Mouse (Mus musculus): ENCODE data around the gene Ankrd28. TPM values are rescaled to one million over a fixed set of nuclear protein-coding genes. Genes with fewer than 3 reads are reported as not detected.
A peak's percentile ranks its signal among the peaks of the same experiment; 100 is the strongest.

Gene Ankrd28
- total and polyA plus RNA-seq, 2 experiments from 2014 or later, result 6.9 to 29.1 TPM

GRCm38 (mm10) chr14:31655406-31655805, 175.0 kb downstream of the Ankrd28 start:
- Histone ChIP-seq H3K4me1 (ENCODE audit: insufficient read depth) (peaks cover 3% of the 10 kb centered on the region; the same call in 1 of the 2 replicates), H3K9ac (no peak overlapping the region), H3K4me3 (ENCODE audit: low read depth, low read length) (no peak overlapping the region), H3K4me2 (ENCODE audit: low read depth) (no peak overlapping the region), H3K36me3 (ENCODE audit: insufficient read depth) (no peaks in the 10 kb centered on the region), H3K27me3 (ENCODE audit: insufficient read depth, low read length) (no peaks in the 10 kb centered on the region), H3K9me3 (ENCODE audit: low read length) (no peaks in the 10 kb centered on the region), H3K27ac (ENCODE audit: low read depth, low read length) (no peak overlapping the region)
- TF ChIP-seq CTCF (IDR thresholded peaks at IDR 0.05; ENCODE audit: low read depth), result no peak
- no peak for ATAC-seq
- DNase-seq, result no peak
- 77% methylated on average over 14 of the region's 14 CpGs for WGBS

- Histone ChIP-seq H3K9ac (no peak overlapping the region), H3K36me3 (ENCODE audit: insufficient read depth) (no peaks in the 10 kb centered on the region), H3K4me3 (ENCODE audit: low read depth, low read length) (no peak overlapping the region), H3K4me2 (ENCODE audit: low read depth) (no peak overlapping the region), H3K9me3 (ENCODE audit: low read length) (no peaks in the 10 kb centered on the region), H3K27me3 (ENCODE audit: insufficient read depth, low read length) (no peaks in the 10 kb centered on the region), H3K27ac (ENCODE audit: low read depth, low read length) (no peak overlapping the region), H3K4me1 (ENCODE audit: insufficient read depth) (peaks cover 3% of the 10 kb centered on the region; the same call in 1 of the 2 replicates)
- WGBS, result 82% methylated on average over 5 of the region's 5 CpGs
- DNase-seq (no peak), ATAC-seq (no peak)
- TF ChIP-seq CTCF (IDR thresholded peaks at IDR 0.05; ENCODE audit: low read depth), result no peak
Observed at GRCm38 (mm10) chr14:31654816-31655215, 175.6 kb downstream of the Ankrd28 start.

GRCm38 (mm10) chr14:31653101-31653875, 177.2 kb downstream of the Ankrd28 start:
- no peaks in the 10 kb centered on the region for H3K36me3 ChIP-seq (ENCODE audit: insufficient read depth)
- H3K27ac ChIP-seq (ENCODE audit: low read depth, low read length), result no peak overlapping the region
- no peaks in the 10 kb centered on the region for H3K27me3 ChIP-seq (ENCODE audit: insufficient read depth, low read length)
- ATAC-seq, result no peak
- TF ChIP-seq CTCF (IDR thresholded peaks at IDR 0.05; ENCODE audit: low read depth), result no peak
- H3K9me3 ChIP-seq (ENCODE audit: low read length), result no peaks in the 10 kb centered on the region
- no peak overlapping the region for H3K4me2 ChIP-seq (ENCODE audit: low read depth)
- no peak overlapping the region for H3K4me3 ChIP-seq (ENCODE audit: low read depth, low read length)
- H3K4me1 ChIP-seq (ENCODE audit: insufficient read depth), result peaks cover 3% of the 10 kb centered on the region; the same call in 1 of the 2 replicates
- no peak overlapping the region for H3K9ac ChIP-seq
- DNase-seq, result no peak
- 85% methylated on average over 14 of the region's 14 CpGs for WGBS

DNA sequence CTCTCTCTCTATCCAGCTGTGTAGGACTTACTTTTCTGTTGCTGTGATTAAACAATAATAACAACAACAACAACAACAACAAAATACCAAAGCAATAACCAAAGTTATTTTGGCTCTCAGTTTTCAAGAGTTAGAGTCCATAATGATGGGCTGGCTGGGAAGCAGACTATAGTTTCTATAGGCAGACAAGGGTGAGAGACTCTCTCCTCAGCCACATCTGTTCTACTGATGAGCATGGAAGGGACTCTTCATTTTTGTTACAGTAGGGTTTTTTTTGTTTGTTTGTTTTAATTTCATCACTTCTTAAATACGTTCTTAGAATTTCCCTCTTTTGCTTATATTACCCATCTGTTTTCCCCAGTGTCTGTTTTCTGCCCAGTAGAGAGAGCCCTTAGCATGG, 177.8 kb downstream of the Ankrd28 start:
- DNase-seq (no peak), ATAC-seq (no peak)
- H3K4me3 ChIP-seq (ENCODE audit: low read depth, low read length), result no peak overlapping the region
- H3K4me1 ChIP-seq (ENCODE audit: insufficient read depth), result peaks cover 3% of the 10 kb centered on the region; the same call in 1 of the 2 replicates
- no peaks in the 10 kb centered on the region for H3K27me3 ChIP-seq (ENCODE audit: insufficient read depth, low read length)
- H3K27ac ChIP-seq (ENCODE audit: low read depth, low read length), result no peak overlapping the region
- no peak for TF ChIP-seq CTCF (IDR thresholded peaks at IDR 0.05; ENCODE audit: low read depth)
- 83% methylated on average over 1 of the region's 1 CpGs for WGBS
- H3K9ac ChIP-seq, result no peak overlapping the region
- no peaks in the 10 kb centered on the region for H3K9me3 ChIP-seq (ENCODE audit: low read length)
- no peaks in the 10 kb centered on the region for H3K36me3 ChIP-seq (ENCODE audit: insufficient read depth)
- no peak overlapping the region for H3K4me2 ChIP-seq (ENCODE audit: low read depth)

DNA sequence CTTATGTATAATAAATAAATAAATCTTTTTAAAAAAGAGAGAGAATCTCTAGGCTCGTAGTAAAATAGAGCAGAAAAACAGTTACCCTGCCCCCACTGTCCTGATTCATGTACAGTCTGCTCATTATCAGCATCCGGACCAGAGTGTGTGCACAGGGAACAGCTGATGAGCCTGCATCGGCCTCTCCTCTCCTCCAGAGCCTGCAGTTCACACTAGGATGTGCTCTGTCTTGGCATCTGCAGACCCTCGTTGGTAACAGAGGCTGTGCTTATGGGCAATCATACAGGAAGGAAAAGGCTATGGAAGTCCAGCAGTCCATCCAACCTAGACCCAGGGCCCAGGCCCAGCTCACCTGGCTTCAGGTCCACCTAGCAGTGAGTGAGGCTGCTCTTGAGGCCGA, 178.3 kb downstream of the Ankrd28 start:
- no peaks in the 10 kb centered on the region for H3K27me3 ChIP-seq (ENCODE audit: insufficient read depth, low read length)
- H3K4me2 ChIP-seq (ENCODE audit: low read depth), result no peak overlapping the region
- DNase-seq (no peak), ATAC-seq (no peak)
- no peak overlapping the region for H3K9ac ChIP-seq
- H3K4me3 ChIP-seq (ENCODE audit: low read depth, low read length), result no peak overlapping the region
- no peak for TF ChIP-seq CTCF (IDR thresholded peaks at IDR 0.05; ENCODE audit: low read depth)
- H3K4me1 ChIP-seq (ENCODE audit: insufficient read depth), result no peaks in the 10 kb centered on the region
- no peaks in the 10 kb centered on the region for H3K36me3 ChIP-seq (ENCODE audit: insufficient read depth)
- H3K9me3 ChIP-seq (ENCODE audit: low read length), result no peaks in the 10 kb centered on the region
- no peak overlapping the region for H3K27ac ChIP-seq (ENCODE audit: low read depth, low read length)
- WGBS, result 77% methylated on average over 5 of the region's 5 CpGs

- 89% methylated on average over 7 of the region's 7 CpGs for WGBS
- ATAC-seq, result no peak
- H3K4me3 ChIP-seq (ENCODE audit: low read depth, low read length), result no peak overlapping the region
Observed at GRCm38 (mm10) chr14:31651206-31651605, 179.2 kb downstream of the Ankrd28 start.

DNA sequence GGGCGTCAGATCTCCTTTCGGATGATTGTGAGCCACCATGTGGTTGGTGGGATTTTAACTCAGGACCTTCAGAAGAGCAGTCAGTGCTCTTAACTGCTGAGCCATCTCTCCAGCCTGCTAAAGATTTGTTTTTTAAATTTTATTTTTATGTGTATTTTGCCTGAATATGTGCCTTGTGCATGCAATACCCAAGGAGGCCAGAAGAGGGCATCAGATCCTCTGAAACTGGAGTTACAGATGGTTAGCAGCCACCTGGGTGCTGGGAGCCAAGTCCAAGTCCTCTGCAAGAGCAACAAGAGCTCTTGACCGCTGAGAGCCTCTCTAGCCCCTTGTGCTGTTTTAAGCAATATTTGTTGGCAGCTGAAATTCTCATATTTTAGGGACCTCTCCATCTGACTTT, 180.1 kb downstream of the Ankrd28 start:
- ATAC-seq (no peak), DNase-seq (no peak)
- peak; percentile 47 for TF ChIP-seq CTCF (IDR thresholded peaks at IDR 0.05; ENCODE audit: low read depth)
- Histone ChIP-seq H3K9ac (no peak overlapping the region), H3K9me3 (ENCODE audit: low read length) (no peaks in the 10 kb centered on the region), H3K4me3 (ENCODE audit: low read depth, low read length) (no peak overlapping the region), H3K4me2 (ENCODE audit: low read depth) (no peak overlapping the region), H3K36me3 (ENCODE audit: insufficient read depth) (no peaks in the 10 kb centered on the region), H3K27me3 (ENCODE audit: insufficient read depth, low read length) (no peaks in the 10 kb centered on the region), H3K27ac (ENCODE audit: low read depth, low read length) (no peak overlapping the region), H3K4me1 (ENCODE audit: insufficient read depth) (no peaks in the 10 kb centered on the region)
- 97% methylated on average over 3 of the region's 3 CpGs for WGBS

More at GRCm38 (mm10) chr14:31651206-31651605, 179.2 kb downstream of the Ankrd28 start:
- Histone ChIP-seq H3K4me1 (ENCODE audit: insufficient read depth) (no peaks in the 10 kb centered on the region), H3K9ac (no peak overlapping the region), H3K4me2 (ENCODE audit: low read depth) (no peak overlapping the region), H3K9me3 (ENCODE audit: low read length) (no peaks in the 10 kb centered on the region), H3K27ac (ENCODE audit: low read depth, low read length) (no peak overlapping the region), H3K36me3 (ENCODE audit: insufficient read depth) (no peaks in the 10 kb centered on the region), H3K27me3 (ENCODE audit: insufficient read depth, low read length) (no peaks in the 10 kb centered on the region)
- no peak for TF ChIP-seq CTCF (IDR thresholded peaks at IDR 0.05; ENCODE audit: low read depth)
- DNase-seq, result no peak

Other genes starting within 250 kb of the Ankrd28 start
- 0.43 TPM in 1 of 2 replicates, not detected in the other for gene Colq, start 239.3 kb downstream of the Ankrd28 start, total RNA-seq (2014; rRNA removed)
- 0.13 TPM in 1 of 2 replicates, not detected in the other for gene Colq, start 239.3 kb downstream of the Ankrd28 start, polyA plus RNA-seq (2015; fragmentation: Nextera tagmentation; extraction: Ambion mirVana)
- gene Gm49387, start 189.8 kb downstream of the Ankrd28 start, total RNA-seq (2014; rRNA removed), result not detected in 2 replicates
- 0.21 and 1.6 TPM in 2 replicates for gene Gm49387, start 189.8 kb downstream of the Ankrd28 start, polyA plus RNA-seq (2015; fragmentation: Nextera tagmentation; extraction: Ambion mirVana)
- gene Btd, start 189.6 kb downstream of the Ankrd28 start, total RNA-seq (2014; rRNA removed), result 21.2 and 22.7 TPM in 2 replicates
- gene Btd, start 189.6 kb downstream of the Ankrd28 start, polyA plus RNA-seq (2015; fragmentation: Nextera tagmentation; extraction: Ambion mirVana), result 16.4 and 19.5 TPM in 2 replicates
- gene Hacl1, start 189.4 kb downstream of the Ankrd28 start, total RNA-seq (2014; rRNA removed), result 6.4 and 7.7 TPM in 2 replicates
- 6.5 and 7.5 TPM in 2 replicates for gene Hacl1, start 189.4 kb downstream of the Ankrd28 start, polyA plus RNA-seq (2015; fragmentation: Nextera tagmentation; extraction: Ambion mirVana)
- 0.92 and 1.8 TPM in 2 replicates for gene Galnt15, start 198.3 kb upstream of the Ankrd28 start, total RNA-seq (2014; rRNA removed)
- 0.48 and 0.54 TPM in 2 replicates for gene Galnt15, start 198.3 kb upstream of the Ankrd28 start, polyA plus RNA-seq (2015; fragmentation: Nextera tagmentation; extraction: Ambion mirVana)